Mouse (Mus musculus) small intestine, adult 2 months (tissue): ENCODE measurements at regions not wholly inside any gene's neighbourhood (a gene's known extent, or its start where the extent isn't known, plus 50 kb on each side); places are given as distances from the start of the nearest gene placed in this dataset.

Experiments
- CTCF ChIP-seq: fragments of 200-500 bp; IDR thresholded peaks from 2 replicates; pipeline ENCODE4 v1.5.1; 2012; ENCODE audit warnings: low read depth, mild to moderate bottlenecking, control low read depth, inconsistent platforms, low read length, moderate library complexity, mixed read lengths; ENCODE audit not compliant: insufficient replicate concordance, insufficient read length; ENCODE audit errors: extremely low read depth
- POLR2A ChIP-seq: fragments of 200-500 bp; IDR thresholded peaks from 2 replicates; pipeline ENCODE4 v1.6.1; 2012; ENCODE audit warnings: low read depth, mild to moderate bottlenecking, control low read depth, inconsistent platforms, low read length, moderate library complexity

DNA sequence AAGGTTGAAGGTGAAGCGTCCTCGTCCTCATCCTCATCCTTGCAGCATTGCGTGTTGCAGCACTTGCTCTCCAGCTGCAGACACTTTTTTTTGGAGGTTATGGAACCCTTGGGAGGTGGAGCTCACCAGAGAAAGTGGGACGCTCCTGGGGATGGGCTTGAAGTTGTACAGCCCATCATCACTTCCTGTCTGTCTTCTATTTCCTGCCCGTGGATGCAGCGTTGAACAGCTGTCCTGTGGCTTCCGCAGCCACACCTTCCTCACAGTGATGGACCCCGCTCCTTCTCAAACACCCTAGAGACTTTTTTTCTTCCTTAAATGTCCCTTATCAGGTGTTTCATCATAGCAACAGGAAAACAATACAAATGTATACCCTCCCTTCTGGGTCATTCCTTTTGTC lies 171.5 kb upstream of the Sdk2 start:
- TF ChIP-seq POLR2A (no peak), CTCF (no peak)
